Mouse (Mus musculus) CD4-positive, CD25-positive, alpha-beta regulatory T cell, adult 2 months (primary cell): ENCODE data around the gene Trpv5.
A peak's percentile ranks its signal among the peaks of the same experiment; 100 is the strongest.

Experiments
- DNase-seq: peaks from one replicate; pipeline ENCODE4 v3.0.0-alpha.2; 2012; ENCODE audit warnings: low read depth, low spot score

The Trpv5 gene

GRCm38 (mm10) chr6:41641173-41641866 lies 39.2 kb downstream of the Trpv5 start:
- DNase-seq: no peak

- no peak for DNase-seq
These were observed 40.1 kb downstream of the Trpv5 start for GRCm38 (mm10) chr6:41640449-41640848.

GRCm38 (mm10) chr6:41637927-41638506 lies 42.6 kb downstream of the Trpv5 start:
- no peak for DNase-seq

GRCm38 (mm10) chr6:41637393-41637792 lies 43.2 kb downstream of the Trpv5 start:
- DNase-seq: no peak

- DNase-seq: no peak
These were observed 44.4 kb downstream of the Trpv5 start, which contains the start of gene Trpv6 for GRCm38 (mm10) chr6:41636178-41636577. Trpv6 (minus strand) TSS chr6:41636405.

GRCm38 (mm10) chr6:41635211-41635610 lies 45.4 kb downstream of the Trpv5 start:
- no peak for DNase-seq

- no peak for DNase-seq
These were observed 49.0 kb downstream of the Trpv5 start for GRCm38 (mm10) chr6:41631549-41631948.

- DNase-seq: no peak
These were observed 49.8 kb downstream of the Trpv5 start for GRCm38 (mm10) chr6:41630791-41631190.

GRCm38 (mm10) chr6:41628180-41628579 lies 52.4 kb downstream of the Trpv5 start:
- DNase-seq: no peak

- peak; percentile 69 for DNase-seq
These were observed 57.9 kb downstream of the Trpv5 start for GRCm38 (mm10) chr6:41622661-41623060.

- no peak for DNase-seq
These were observed 59.2 kb downstream of the Trpv5 start for GRCm38 (mm10) chr6:41621241-41621990.

- no peak for DNase-seq
These were observed 60.3 kb downstream of the Trpv5 start for GRCm38 (mm10) chr6:41620173-41620798.

- no peak for DNase-seq
These were observed 72.9 kb downstream of the Trpv5 start for GRCm38 (mm10) chr6:41607637-41608036.

GRCm38 (mm10) chr6:41606214-41606613 lies 74.4 kb downstream of the Trpv5 start:
- DNase-seq: peak; percentile 24

- no peak for DNase-seq
These were observed 74.8 kb downstream of the Trpv5 start for GRCm38 (mm10) chr6:41605794-41606104.

GRCm38 (mm10) chr6:41605061-41605793 lies 75.3 kb downstream of the Trpv5 start, which contains the start of gene Ephb6:
Ephb6 (plus strand) TSS chr6:41605482.
- peak; percentile 85 for DNase-seq

GRCm38 (mm10) chr6:41604401-41605050 lies 76.0 kb downstream of the Trpv5 start:
- peak; percentile 80 for DNase-seq
